7 mouse cellular contexts compared by ENCODE assay signal in the genomic region with DNA sequence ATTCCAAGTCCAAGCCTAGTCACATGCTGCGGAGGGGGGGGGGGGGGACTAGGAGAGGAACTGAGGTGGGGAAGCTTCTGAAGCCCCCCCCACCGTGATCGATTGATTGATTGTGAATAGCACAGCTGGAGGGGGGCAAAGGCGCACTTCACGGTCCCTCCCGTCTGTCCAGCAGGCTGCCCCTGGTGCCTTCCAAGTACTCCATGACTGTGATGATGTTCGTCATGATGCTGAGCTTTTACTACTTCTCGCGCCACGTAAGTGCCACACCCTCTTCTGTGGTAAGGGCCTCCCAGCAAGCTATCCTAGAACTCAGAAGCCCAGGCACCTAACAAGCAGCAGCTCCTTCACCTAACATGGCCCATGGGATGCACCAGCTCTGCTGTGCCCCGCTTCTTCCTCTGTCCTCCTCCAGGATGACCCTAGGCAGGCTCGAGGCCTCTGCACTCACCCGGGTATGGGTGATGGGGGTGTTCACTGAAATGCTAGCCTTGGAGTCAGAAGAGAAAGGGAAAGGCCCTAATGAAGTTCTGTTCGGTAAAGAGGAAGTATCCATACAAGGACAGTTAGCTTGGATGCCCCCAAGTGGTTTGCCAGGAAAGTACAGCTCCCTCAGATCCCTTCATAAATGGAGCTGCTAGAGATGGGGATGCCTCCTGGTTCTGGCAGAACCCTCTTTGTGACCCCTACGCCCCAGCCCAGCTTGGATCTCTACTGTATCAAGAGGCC. TPM values are rescaled to one million over a fixed set of nuclear protein-coding genes. Genes with fewer than 3 reads are reported as not detected.
DNase-seq lines count a peak whose midpoint lies in the region; TF ChIP-seq lines count a peak whose summit lies in the region.

No protein-coding gene starts in this region.

- TF ChIP-seq POLR2A in spleen, adult 2 months (IDR thresholded peaks at IDR 0.05; ENCODE audit: low read depth, low read length): no peak

- H3K4me1 ChIP-seq in spleen, adult 2 months (ENCODE audit: control insufficient read depth, insufficient read depth, insufficient read length): peaks cover 7% of the 10 kb centered on the region; the same call in 1 of the 2 replicates

- DNase-seq in spleen, adult 2 months (ENCODE audit: low read depth in 1 of 2, low spot score in 2 of 2): peak; percentile 41 to 49
- no peak for DNase-seq in spleen, adult 12 weeks (ENCODE audit: low spot score)
- DNase-seq in adrenal gland, postnatal 14 days: peak; percentile 79
- DNase-seq in forelimb bud, embryonic 11.5 days (ENCODE audit: low read depth, low spot score): peak; percentile 41
- DNase-seq in kidney, adult 9 months: peak; percentile 59
- peak; percentile 45 to 50 for DNase-seq in lung, adult 18-20 months
- DNase-seq in right cerebral cortex, postnatal 10 days (ENCODE audit: low spot score in 2 of 2): peak; percentile 75 to 79

- 68% methylated on average over 15 of the region's 15 CpGs for WGBS in spleen, adult 2 months

- H3K4me3 ChIP-seq in spleen, adult 2 months (ENCODE audit: extremely low read depth, insufficient read depth, insufficient read length): no peak overlapping the region

- no peaks in the 10 kb centered on the region for H3K27me3 ChIP-seq in spleen, adult 2 months (ENCODE audit: control insufficient read depth, insufficient read depth, low read length)

- H3K27ac ChIP-seq in spleen, adult 2 months (ENCODE audit: insufficient read depth, low read length): no peak overlapping the region; the same call in 1 of the 2 replicates

- peaks cover 2% of the 10 kb centered on the region; the same call in 1 of the 2 replicates for H3K36me3 ChIP-seq in spleen, adult 2 months (ENCODE audit: control insufficient read depth, insufficient read depth, low read length)

- no peak for TF ChIP-seq CTCF in spleen, adult 2 months (IDR thresholded peaks at IDR 0.05; ENCODE audit: extremely low read depth, insufficient read depth, insufficient read length, insufficient replicate concordance)

RNA-seq across cellular contexts. Expression of a gene that starts 25.3 kb away (rescaled TPM):
- 3.4 and 4.1 TPM in 2 replicates for polyA plus RNA-seq in spleen, adult 2 months (2012; rRNA removed)
- total RNA-seq in adrenal gland, postnatal 14 days (2021): 6.2 and 6.5 TPM in 2 replicates

RNA-seq across cellular contexts. Expression of a gene that starts 25.5 kb away (rescaled TPM):
- 10.6 and 13.1 TPM in 2 replicates for polyA plus RNA-seq in spleen, adult 2 months (2012; rRNA removed)
- total RNA-seq in adrenal gland, postnatal 14 days (2021): 10.0 and 11.6 TPM in 2 replicates
